Mouse (Mus musculus) bone marrow, adult 2 months (tissue): ENCODE results near the gene Clip3.

ENCODE experiments used
- CTCF ChIP-seq: fragments of 200-500 bp; IDR thresholded peaks from 2 replicates; pipeline ENCODE4 v1.5.1; 2011; ENCODE audit warnings: low read length, control low read depth; ENCODE audit not compliant: control insufficient read depth, insufficient read depth
- POLR2A ChIP-seq: fragments of 200-500 bp; IDR thresholded peaks from 2 replicates; pipeline ENCODE4 v1.6.1; 2011; ENCODE audit warnings: low read depth, mild to moderate bottlenecking, control low read depth, low read length, borderline replicate concordance; ENCODE audit not compliant: control insufficient read depth

GRCm38 (mm10) chr7:30322865-30323264, 31.3 kb downstream of the Clip3 start:
- TF ChIP-seq CTCF: no peak
- TF ChIP-seq POLR2A: no peak
